Mouse (Mus musculus) gastrocnemius, postnatal 36 days (tissue): Measurements from ENCODE around the gene Dyx1c1. TPM values are rescaled to one million over a fixed set of nuclear protein-coding genes. Genes with fewer than 3 reads are reported as not detected.

Experiments used
- DNase-seq, 2 experiments: peaks; one replicate each; pipeline ENCODE4 v3.0.0; 2022
- intact Hi-C: fragments of 180-260 bp; cut with DNase I; formaldehyde crosslinking; loops from one replicate; pipeline ENCODE4 v1.15.1; 2025
- microRNA-seq, 2 experiments: library from miRNA; unstranded; fragments of <30 nt; microRNA quantifications; one replicate each; pipeline ENCODE4 v1.2.0; 2021
- total RNA-seq, 2 experiments: library from RNA; stranded (reverse); gene quantifications; 2 replicates each; pipeline ENCODE4 v1.2.3; 2021

Dyx1c1 gene
- total RNA-seq, 2 experiments from 2014 or later = 0.64 to 0.72 TPM

DNA sequence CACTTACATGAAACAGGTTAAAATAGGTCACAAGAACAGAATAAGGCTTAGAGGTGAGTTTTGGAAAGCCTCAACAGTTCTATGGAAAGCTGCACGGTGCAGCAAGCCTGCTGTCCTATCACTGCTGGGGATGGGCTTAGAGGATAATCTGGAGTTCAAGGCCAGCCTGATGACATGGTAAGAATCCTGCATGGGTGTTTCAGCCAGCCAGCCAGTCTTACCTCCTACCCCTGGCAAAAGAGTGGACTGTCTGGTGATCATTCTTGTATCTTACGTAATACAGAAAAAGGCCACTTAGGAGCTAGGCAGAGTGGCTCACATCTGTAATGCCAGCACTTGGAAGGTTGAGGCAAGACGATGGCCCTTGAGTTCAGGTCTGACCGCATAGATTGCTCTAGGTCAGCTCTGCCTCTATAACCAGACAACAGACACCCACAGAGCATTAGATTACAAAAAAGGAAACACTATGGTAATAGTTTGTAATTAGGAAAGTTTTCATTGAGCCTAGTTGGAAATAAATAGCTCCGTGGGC lies 62.0 kb downstream of the Dyx1c1 start:
- intact Hi-C loops = no loop called here

More for the DNA sequence above, 62.0 kb downstream of the Dyx1c1 start:
- no peak for DNase-seq

Small RNA genes within 50 kb of the gene (microRNA-seq; reads per million reads assigned to microRNA genes)
- gene Gm27353 = 0 reads per million in 2 experiments

Other genes starting within 250 kb of the Dyx1c1 start
- gene Prtg, start 151.9 kb upstream of the Dyx1c1 start, total RNA-seq = under 1 TPM; 0.10 to 0.26 TPM
- 10 to 100 TPM in 1 of 2 experiments, 1 to 10 TPM in 1; 6.4 to 10.2 TPM for gene Pygo1, start 33.1 kb upstream of the Dyx1c1 start, total RNA-seq
- under 1 TPM in 1 of 2 experiments, not detected in 1; 0.17 TPM for gene Gm44503, start 67 bp downstream of the Dyx1c1 start, total RNA-seq
- gene Ccpg1os, start 26.6 kb downstream of the Dyx1c1 start, total RNA-seq = 10 to 100 TPM in 1 of 2 experiments, 1 to 10 TPM in 1; 9.1 to 10.8 TPM
- 10 to 100 TPM; 52.8 to 65.1 TPM for gene Ccpg1, start 26.6 kb downstream of the Dyx1c1 start, total RNA-seq
- 1 to 10 TPM; 3.2 to 4.3 TPM for gene Pigb, start 81.6 kb downstream of the Dyx1c1 start, total RNA-seq
- gene Rab27a, start 86.1 kb downstream of the Dyx1c1 start, total RNA-seq = 1 to 10 TPM; 1.4 to 1.8 TPM
- gene Khdc3, start 143.1 kb downstream of the Dyx1c1 start, total RNA-seq = not detected
- not detected for gene Gm20509, start 143.7 kb downstream of the Dyx1c1 start, total RNA-seq
- gene Rsl24d1, start 154.6 kb downstream of the Dyx1c1 start, total RNA-seq = 10 to 100 TPM; 36.9 to 37.8 TPM